Mouse (Mus musculus) thymus, postnatal 10 days (tissue): ENCODE data around the gene Cks2.
"Not testable (repeated sequence)": the region's sequence is repeated elsewhere in the genome, so short reads cannot be mapped to it uniquely, and the experiment has no call there.

Experiments used
- DNase-seq, 2 experiments: peaks; one replicate each; pipeline ENCODE4 v3.0.0; 2021; ENCODE audit warnings: low spot score in 2 of 2

Cks2 gene

DNA sequence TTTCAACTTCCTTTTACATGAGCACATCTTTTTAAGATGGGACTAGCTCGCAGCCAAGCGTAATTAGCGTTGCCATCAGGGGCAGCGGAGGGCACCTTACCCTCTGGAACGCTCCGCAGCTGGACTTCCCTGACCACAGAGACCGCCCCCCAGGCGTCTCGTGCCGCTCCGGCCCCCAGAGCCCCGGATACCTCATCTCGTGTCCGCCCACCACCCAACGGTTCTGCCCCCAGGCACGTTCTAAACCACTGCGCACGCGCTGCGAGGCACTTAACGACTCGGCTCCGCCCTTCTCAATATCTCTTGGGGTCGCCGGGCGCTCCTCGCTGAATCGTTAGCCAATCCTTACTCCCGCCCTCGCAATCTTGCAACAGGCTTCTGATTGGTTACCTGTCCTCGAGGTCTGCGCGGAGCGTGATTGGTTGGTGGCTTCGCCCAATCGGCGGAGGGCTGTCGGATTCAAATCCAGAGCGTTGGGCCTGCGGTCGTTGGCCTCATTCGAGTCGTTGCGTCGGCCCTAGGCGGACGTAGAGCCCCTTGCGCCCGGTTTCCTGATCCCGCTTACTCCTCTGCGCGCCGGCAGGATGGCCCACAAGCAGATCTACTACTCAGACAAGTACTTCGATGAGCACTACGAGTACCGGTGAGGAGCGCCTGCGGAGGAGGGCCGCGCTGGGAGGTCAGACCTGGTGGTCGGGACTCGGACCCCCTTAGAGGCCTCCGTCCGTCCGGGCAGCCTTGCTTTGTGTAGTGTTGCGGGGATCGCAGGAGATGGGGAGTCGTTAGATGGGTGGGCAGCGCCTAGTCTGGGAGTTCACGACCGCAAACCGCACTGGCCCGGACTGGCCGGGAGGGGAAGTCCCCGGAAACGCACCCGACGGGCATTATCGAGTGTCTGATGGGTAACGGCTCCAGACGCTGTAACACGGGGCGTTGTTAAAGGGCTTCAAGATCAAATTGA lies at the start of gene Cks2:
TSS of gene Cks2 (plus strand) at position 404 of the 961 bp plus-strand sequence.
- peak; percentile 97 to 98 for DNase-seq

DNA sequence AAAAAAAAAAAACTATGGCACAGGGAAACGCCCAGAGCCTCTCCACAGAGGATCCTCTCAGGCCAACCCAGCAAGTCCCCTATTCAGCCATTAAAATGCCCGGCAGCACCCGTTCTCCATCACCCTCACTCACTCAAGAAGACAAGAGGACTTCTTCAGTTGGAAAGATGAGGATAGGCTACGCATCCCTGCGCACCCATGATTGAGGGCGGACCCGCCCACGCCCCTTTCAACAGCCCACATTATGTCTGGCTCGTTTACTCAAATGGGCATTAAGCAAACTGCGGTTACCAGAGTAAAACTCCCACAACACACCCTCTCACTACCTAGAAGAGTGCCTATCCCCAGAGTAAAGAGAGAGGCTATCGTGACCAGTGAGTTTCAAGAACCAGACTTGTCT lies 49.6 kb upstream of the Cks2 start:
- DNase-seq = no peak

DNA sequence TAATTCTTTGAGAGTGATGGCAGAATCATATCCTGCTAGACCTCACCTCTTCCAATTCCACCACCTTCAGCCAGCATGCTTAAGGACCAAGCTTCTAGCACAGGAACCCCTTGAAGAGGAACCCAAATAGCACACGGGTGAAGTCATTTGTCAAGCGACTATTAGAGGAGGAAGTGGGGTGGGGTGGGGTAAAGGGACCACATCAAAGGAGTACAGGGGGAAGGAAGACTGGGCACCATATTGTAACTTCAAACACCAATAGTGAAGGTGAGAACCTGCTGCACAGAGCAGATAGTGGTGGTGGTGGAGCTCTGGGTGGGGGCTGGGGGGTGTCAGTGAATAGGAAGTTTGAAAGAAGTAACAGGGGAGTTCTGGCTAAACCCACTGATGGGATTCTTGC lies 47.0 kb upstream of the Cks2 start:
- DNase-seq = no peak

DNA sequence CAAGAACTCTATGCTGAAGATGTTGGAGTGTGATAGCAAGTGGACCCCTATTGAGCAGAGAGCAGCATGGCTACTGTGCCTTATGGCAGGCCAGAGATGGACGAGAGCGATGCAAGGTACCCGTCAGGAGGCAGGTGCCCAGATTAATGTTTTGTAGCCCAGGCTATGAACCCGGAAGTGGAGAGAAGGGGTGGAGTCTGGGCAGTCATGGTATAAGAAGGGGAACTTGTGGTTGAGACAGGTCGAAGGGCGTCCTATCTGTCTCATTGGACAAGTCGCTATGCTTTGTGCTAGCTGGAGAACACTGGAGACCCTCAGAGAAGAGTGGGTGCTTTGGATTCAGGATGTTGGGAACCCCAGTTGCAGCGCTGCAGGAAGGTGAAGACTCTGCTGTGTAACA lies 44.9 kb upstream of the Cks2 start:
- DNase-seq = no peak

DNA sequence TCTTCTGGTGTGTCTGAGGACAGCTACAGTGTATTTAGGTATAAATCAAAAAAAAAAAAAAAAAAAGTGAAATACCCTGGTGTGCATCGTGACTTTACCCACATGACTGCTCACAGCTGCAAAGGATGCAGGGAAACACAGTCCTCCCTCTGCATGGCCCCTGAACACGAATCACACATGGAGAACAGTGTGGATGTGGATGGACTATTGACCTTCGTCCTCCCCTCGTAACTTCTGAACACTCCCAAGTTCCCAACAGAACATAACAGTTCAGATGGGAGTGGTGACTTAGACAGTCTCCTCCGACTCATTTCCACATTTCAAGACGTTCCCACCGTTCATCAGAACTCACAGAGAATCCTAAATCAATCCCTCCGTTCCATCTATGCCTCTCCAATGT lies 42.3 kb upstream of the Cks2 start:
- DNase-seq = no peak

DNA sequence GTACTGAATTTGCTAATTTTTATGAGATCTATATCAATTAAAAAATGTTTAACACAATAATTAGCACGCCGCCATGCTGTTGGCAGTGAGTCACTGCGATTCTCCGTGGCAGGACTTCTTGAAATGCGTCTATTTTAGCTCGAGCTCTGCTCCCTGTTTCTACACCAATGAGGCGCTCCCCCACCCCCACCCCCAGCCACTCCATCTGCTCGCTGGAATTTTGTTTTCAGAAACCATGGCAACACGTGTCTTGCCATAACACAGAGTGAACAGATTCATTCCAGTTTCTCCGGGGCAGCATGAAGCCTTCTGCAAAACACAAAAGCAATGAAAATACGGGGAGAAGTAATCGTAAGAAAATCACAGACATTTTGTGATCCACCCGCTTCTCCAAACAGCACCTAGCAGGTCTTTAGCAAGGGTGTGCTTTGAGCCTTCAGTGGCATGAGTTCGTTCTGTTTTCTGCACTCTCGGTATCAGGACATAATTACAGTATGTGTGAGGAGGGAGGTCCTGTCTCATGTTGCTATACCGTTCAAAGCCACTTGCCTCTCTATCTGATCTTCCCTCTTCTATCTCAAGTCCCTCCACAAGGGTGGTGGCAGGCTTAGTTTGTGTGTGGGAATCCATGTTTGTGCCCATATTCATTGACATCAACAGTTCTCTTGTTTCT lies 41.7 kb upstream of the Cks2 start:
- no peak for DNase-seq

DNA sequence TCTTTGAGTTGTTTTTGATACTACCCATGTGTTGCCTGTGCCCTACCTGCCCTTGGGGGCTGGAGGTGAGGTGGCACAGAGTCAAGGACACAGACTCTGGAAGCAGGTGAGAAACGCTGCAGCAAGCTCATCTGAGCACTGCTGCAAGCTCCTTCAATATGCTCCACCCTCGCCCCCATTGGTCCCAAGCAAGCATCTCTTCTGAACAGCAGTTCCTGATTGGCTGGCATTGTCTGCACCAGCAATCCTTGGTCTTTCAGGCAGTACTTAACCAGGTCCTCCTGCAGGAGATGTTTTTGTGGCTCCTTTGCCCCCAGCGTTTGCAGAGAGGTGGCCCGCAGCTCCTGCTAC lies 41.2 kb upstream of the Cks2 start:
- DNase-seq = no peak

DNA sequence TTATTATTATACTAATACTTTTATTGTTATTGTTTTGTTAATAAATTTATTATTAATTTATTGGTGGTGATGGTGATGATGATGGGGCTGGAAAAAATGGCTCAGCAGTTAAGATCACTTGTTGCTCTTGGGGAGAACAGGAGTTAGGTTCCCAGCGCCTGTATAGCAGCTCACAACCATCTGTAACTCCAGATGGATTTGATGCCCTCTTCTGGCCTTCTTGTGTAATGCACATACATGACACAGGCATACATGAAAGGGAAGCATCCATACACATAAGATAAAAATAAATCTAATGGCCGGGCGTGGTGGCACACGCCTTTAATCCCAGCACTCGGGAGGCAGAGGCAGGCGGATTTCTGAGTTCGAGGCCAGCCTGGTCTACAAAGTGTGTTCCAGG lies 35.8 kb upstream of the Cks2 start:
- no peak for DNase-seq

DNA sequence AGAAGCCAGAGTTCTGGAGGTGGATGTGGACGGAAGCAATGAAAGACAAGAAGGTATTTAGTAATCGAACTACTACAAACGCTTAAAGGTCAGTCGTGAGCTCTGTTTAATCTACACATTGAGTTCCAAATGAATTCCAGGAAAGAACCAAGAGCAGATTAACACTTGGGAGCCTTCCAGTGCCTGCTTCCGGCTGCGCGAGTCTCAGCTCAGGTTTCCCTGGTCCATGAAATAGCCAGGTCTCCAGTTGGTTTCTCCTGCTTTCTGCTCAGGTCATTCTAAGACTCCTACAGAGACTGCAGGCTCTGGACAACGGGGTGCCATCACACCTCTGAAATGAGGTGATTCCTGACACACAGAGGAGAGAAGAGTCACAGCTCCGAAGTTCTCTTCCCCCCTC lies 34.0 kb upstream of the Cks2 start:
- DNase-seq = no peak

DNA sequence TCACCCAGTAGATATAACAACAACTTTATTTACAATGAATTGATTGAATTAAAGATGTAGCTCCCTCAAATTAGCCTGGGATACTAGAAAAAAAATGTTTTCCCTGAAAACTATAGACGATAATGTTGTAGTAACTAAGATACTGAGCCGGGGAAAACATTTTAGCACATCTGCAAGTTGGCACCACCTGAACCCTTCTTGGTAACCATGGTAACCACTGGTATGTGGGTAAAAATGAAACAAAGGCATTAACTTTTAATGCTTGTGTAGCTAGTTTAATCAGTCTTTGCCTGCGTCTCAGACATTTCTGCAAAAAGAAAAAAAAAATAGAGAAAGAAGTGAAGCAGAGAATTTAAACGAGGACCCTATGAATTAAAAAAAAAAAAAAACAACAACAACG lies 33.5 kb upstream of the Cks2 start:
- no peak for DNase-seq

DNA sequence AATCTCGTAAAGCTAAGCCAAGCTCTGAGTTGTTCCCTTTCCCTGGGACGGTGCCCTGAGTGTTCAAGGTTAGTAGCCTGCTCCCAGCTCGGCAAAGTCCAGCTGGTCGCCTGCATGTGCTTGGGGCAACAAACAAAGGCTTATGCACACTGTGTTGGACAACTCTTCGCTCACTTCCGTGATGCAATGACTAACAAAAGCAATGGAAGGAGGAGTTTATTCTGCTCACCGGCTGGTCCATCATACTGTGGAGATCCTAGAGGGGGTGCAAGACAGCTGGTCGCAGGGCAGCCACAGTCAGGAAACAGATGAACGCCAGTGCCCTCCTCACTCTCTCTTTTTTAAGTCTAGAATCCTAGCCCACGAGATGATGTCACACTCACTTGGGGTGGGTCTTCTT lies 29.2 kb upstream of the Cks2 start:
- DNase-seq = no peak

DNA sequence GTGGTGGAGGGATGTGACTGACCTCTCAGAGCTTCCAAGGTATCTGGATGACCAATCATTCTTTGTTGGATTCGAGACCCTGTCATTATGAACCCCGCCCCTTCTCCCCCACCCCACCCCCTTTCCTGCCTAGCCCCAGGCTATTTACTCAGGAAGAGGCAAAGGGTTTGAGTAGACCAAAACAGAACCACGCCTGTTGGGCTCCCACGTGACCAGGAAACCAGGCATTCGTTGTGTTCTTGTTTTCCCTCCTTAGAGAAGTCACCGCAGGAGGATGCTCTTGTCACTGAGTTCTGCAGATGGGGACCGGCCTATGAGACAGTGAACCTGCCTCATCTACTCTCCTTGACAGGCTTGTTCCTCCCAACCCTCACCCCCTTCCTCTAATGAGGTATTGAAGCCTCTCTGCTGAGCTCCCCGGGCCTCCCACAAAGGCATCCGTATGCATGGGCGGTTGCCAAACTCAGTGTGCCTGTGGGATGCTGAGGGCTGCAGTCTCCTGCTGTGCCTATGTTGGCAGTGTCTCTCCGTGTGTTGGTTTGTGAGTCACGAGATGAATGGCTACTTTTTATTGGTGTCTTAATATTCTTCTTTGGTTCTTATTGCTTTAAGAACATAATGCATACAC lies 28.5 kb upstream of the Cks2 start:
- DNase-seq = no peak

DNA sequence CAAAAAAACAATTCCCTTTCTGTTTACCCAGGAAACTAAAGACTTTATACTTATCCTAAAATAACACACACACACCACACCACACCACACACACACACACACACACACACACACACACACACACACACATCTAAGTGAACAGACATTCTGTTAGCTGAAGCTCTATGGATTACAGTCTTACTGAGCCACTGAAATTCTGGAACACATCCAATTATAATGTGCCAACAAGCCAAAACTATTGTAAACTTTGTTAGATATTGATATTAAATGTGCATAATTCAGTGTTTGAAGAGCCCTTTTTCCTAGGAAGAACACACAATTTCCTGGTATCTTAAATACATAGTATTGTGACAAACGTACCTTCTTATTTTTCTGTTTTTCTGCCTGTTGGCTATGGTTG lies 27.7 kb upstream of the Cks2 start:
- DNase-seq = no peak

DNA sequence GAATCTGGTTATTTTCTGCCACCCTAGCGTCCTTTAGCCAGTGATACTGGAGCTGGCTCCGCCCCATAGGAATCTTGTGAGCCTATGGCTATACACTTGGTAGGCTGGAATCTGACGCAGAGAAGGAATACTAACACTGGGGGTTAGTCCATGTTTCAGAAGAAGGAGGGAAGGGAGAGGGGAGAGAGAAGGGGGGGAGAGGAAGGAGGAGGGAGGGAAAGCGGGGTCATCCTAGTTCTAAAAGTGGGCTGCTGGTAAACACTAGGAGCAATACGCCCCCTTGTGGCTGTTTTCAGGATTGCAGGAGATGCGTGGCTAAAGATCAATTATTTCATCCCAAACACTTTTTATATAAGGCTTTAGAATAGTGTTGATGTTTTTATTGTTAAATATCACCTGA lies 27.2 kb upstream of the Cks2 start:
- peak in 1 of 2 experiments; percentile 30 for DNase-seq

DNA sequence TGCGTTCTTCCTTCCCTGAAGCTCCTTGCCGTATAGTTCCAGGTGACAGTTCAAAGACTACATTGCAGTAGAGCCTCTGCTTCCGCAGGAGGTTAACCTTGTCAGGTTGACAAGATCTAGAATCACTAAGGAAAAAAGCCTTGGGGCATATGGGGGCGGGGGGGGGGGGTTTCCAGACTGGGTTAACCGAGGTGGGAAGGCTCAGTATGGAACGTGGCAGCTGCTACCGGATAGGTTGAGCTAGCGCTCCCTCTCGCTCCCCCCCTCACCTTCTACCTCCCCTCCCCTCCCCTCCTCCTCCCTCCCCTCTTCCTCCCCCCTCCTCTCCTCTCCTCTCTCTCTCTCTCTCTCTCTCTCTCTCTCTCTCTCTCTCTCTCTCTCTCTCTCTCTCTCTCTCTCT lies 26.4 kb upstream of the Cks2 start:
- DNase-seq = no peak

DNA sequence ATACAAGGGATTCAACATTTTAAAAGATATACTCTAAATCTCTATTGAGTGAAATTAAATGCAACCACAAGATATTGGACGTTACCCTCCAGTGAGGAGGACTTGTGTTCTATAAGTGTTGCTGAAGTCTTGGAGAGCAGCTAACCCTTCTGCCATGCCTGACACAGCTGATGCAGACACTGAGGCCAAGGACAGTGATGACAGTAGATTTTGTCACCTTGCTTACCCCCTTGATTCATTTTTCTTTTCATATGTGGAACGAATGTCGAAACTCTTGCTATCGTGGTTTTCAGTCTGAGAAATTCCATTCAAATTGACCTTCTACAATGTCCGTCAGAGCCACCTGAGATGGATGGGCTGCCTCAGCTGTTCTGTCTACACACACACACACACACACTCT lies 22.4 kb upstream of the Cks2 start:
- no peak for DNase-seq

DNA sequence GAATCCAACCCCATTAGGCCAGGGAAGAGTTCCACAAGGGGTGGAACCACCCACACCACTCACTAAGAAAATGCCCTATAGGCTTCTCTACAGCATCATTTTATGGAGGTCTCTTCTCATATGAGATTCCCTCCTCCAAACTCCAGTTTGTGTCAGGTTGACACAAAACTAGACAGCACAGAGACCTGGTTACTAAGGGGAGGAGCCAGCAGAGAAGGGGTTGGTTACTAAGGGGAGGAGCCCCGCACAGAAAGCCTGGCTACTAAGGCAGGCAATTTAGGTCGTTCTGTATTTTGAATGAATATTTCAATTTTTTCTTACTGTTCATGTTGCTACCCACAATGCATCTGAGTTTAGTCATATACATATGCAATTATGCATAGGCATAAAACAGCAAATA lies 21.4 kb upstream of the Cks2 start:
- no peak for DNase-seq

DNA sequence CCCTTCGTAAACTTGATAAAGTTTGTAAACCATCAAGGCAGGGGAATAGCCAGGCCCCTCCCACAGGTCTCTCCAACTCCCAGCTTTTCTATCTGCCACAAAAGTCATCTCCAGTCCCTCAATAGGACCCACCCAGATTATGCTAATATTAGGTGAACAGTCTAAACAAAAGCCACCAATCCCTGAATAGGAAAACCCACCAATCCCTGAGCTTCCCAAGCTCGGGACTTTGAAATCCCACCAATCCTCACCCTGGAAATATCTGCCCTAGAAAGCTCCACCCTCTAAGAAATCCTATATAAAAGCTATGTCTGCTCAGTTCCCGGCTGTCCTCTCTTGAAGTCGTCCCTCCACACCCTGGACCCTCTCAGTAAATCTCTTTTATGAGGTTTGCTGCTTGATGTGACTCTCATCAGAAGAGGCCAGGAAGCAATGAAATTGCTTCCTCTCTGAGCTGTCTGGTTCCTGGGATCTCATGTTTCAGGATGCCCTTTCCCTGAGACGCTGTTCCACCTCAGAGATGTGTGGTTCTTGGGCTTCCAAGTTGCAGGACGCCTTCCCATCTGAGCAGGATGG lies 16.7 kb upstream of the Cks2 start:
- no peak for DNase-seq

DNA sequence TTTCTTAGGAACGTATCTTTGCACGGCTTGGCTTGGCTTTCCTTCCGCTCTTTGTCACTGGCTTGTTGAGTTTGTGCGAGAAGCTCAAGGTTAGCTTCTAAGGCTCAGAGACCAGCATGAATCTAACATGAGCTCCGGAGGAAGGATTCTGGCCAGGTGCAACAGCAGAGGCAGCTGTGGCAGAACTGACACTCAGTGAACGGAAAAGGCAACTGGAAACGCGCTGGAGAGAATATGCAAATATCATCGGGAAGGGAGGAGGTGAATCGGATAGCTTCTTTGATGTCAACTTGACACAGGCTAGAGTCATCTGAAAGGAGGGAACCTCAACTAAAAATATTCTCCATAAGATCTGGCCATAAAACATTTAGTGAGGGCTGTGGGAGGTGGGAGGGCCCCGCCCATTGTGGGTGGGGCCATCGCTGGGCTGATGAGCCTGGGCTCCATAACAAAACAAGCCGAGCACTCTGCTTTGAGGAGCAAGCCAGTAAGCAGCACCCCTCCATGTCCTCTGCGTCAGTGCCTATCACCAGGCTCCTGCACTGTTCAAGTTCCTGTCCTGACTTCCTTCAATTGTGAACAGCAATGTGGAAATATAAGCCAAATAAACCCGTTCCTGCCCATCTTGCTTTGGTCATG lies 13.6 kb upstream of the Cks2 start:
- no peak for DNase-seq

DNA sequence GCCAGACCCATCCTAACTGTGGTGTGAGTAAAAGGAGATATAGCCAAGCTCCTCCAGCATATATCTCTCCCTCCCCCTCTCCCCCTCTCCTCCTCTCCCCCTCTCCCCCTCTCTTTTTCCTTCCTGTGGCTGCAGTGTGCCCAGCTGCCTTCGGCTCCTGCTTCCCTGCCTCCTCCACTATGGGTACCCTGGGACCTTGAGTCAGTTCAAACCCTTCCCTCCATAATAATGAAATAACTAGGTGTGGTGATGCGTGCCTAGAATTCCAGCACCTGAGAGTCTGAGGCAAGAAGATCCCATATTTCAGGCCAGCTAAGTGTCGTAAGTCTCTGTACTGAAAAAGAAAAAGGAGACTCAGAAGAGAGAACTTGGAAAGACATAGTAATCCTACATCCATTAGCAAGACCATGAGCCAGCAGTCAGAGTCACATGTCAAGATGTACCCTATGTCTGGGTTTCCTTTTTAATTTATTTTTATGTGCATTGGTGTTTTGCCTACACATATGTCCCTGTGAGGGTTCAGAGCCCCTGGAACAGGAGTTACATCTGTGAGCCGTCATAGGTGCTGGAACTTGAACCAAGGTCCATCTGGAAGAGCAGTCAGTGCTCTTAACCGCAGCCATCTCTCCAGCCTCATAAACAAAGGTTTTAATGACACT lies 12.3 kb upstream of the Cks2 start:
- no peak for DNase-seq

DNA sequence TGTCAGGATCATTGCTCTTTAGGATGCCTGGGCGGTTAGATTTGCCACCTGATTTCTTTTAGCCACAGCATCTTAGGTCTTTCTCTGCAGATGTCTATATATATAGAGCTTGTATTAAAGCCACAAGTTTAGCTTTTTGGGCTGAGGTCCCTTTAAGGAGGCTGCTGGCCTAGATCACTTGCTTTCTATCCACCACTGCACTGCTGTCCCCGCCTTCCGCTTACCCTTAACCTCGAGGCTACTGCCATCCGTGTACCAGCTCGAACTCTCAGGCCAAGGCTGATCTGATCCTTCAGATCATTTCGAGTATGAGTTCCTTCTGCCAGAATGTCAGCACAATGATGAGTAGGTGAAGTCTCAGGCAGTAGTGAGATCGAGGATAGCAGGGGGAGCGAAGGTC lies 9.6 kb upstream of the Cks2 start:
- DNase-seq = not testable (repeated sequence)

DNA sequence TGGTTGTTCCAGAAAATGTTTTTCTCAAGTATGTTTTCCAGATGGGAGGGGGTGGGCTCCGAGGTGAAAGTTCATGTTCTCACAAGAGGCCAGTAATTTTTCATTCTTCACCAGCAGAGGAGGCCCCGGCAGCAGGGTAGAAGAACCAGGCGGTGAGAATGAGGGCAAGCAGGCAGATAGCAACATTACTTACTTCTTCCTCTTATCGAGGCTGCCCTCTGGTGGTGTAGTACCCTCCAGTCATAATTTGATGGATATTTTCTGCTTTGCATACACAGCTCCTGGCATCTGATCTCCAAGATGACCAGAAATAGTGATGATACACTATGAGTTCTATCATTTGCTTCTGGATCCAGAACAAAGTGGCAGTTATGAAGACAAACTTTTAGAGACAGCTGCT lies 6.1 kb upstream of the Cks2 start:
- DNase-seq = no peak
